Mouse (Mus musculus) forebrain, embryonic 14.5 days (tissue): ENCODE data around the gene Atp13a4. TPM values are rescaled to one million over a fixed set of nuclear protein-coding genes. Genes with fewer than 3 reads are reported as not detected.

ENCODE experiments used
- ATAC-seq: fragments of 200-750 bp; cut with Nextera tagmentation; 2 replicates; pipeline ENCODE4 v1.8.0; 2017; ENCODE audit warnings: mild to moderate bottlenecking, moderate library complexity
- DNase-seq: peaks from one replicate; pipeline ENCODE4 v3.0.0-alpha.2; 2015; ENCODE audit warnings: low spot score
- H3K27ac ChIP-seq: fragments of 300-500 bp; sonication (generic); 2 replicates; pipeline ENCODE4 v1.5.1; 2014; ENCODE audit warnings: low read depth, mild to moderate bottlenecking, control low read depth, low read length, moderate library complexity
- H3K27me3 ChIP-seq: fragments of 300-500 bp; sonication (generic); replicated peaks from 2 replicates; pipeline ENCODE4 v1.6.1; 2014; ENCODE audit warnings: low read length, control low read depth, mixed read lengths; ENCODE audit not compliant: control insufficient read depth, insufficient read depth
- H3K36me3 ChIP-seq: fragments of 300-500 bp; sonication (generic); 2 replicates; pipeline ENCODE4 v1.6.1; 2014; ENCODE audit warnings: low read length, control low read depth; ENCODE audit not compliant: control insufficient read depth, insufficient read depth
- H3K4me1 ChIP-seq: fragments of 300-500 bp; sonication (generic); 2 replicates; pipeline ENCODE4 v1.6.1; 2014; ENCODE audit warnings: antibody characterized with exemption, low read length, control low read depth; ENCODE audit not compliant: control insufficient read depth, insufficient read depth
- H3K4me2 ChIP-seq: fragments of 300-500 bp; sonication (generic); 2 replicates; pipeline ENCODE4 v1.6.1; 2014; ENCODE audit warnings: mild to moderate bottlenecking, control low read depth, low read length
- H3K4me3 ChIP-seq: fragments of 300-500 bp; sonication (generic); 2 replicates; pipeline ENCODE4 v1.5.1; 2014; ENCODE audit warnings: low read depth, low read length, control low read depth
- H3K9ac ChIP-seq: fragments of 300-500 bp; sonication (generic); 2 replicates; pipeline ENCODE4 v1.6.1; 2014; ENCODE audit warnings: mild to moderate bottlenecking, low read length, control low read depth, moderate library complexity
- H3K9me3 ChIP-seq: fragments of 300-500 bp; sonication (generic); replicated peaks from 2 replicates; pipeline ENCODE4 v1.6.1; 2016; ENCODE audit warnings: low read length, control low read depth, mixed read lengths; ENCODE audit not compliant: control insufficient read depth
- WGBS: fragments of 180-500 bp; shearing (Covaris S2); extraction: QIAGEN DNeasy Blood & Tissue Kit; methylation state at CpG from one replicate; pipeline ENCODE4 v1.1.7; 2014; 5-methylcytosine and 5-hydroxymethylcytosine counted together
- polyA plus RNA-seq: library from polyadenylated mRNA; unstranded; fragments of >200 nt; fragmentation: Nextera tagmentation; extraction: Ambion mirVana; gene quantifications from 2 replicates; pipeline ENCODE4 v1.2.1, GENCODE M21; 2014

Atp13a4 gene
- polyA plus RNA-seq, 1 experiment from 2014 or later = 0.43 TPM

DNA sequence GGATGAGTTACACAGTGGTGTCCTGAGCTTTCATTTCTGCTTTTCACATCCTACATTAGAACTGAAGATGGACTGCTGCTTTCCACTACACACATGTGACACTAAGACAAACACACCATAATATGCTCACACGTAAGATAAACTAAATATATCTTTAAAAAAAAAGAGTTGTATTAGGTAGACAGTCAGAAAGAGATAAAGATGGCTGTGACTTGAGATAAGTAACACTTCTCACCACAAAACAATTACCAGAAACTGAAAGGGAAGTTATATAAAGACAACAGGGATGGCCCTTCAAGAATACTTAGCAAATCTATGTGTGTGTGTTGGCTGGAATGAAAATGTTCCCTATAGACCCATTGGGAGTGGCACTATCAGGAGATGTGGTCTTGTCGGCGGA lies 34.8 kb downstream of the Atp13a4 start:
- no peaks in the 10 kb centered on the region for H3K27me3 ChIP-seq
- no peaks in the 10 kb centered on the region for H3K4me1 ChIP-seq
- H3K9me3 ChIP-seq = no peaks in the 10 kb centered on the region
- H3K4me2 ChIP-seq = no peak overlapping the region
- H3K9ac ChIP-seq = no peak overlapping the region
- WGBS = 91% methylated on average over 3 of the region's 3 CpGs
- ATAC-seq (no peak), DNase-seq (no peak)
- no peaks in the 10 kb centered on the region for H3K36me3 ChIP-seq
- H3K4me3 ChIP-seq = no peak overlapping the region
- H3K27ac ChIP-seq = no peak overlapping the region

DNA sequence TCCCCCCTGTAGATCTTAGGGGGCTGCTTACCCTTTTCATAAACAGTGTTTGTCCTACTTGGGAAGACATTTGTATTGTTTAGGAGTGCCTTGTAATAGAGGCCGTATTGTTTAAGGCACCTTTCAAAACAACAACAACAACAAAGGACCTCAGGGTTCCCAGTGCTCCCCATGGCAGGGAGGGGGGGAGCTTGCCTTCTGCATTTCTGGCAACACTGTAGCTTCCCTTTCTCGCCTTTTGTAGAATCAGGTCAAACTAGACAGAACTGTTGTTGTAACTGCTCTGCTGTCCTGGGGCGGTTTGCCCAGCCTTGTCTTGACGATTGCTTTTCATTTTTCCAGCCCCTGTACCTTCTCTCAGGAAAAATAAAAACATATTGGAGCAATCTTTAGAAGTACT lies 40.0 kb downstream of the Atp13a4 start:
- Histone ChIP-seq H3K36me3 (no peaks in the 10 kb centered on the region), H3K9ac (no peak overlapping the region), H3K4me1 (no peaks in the 10 kb centered on the region), H3K27me3 (no peaks in the 10 kb centered on the region), H3K9me3 (no peaks in the 10 kb centered on the region), H3K4me2 (no peak overlapping the region), H3K27ac (no peak overlapping the region), H3K4me3 (no peak overlapping the region)
- DNase-seq (no peak), ATAC-seq (no peak)
- 67% methylated on average over 4 of the region's 4 CpGs for WGBS

DNA sequence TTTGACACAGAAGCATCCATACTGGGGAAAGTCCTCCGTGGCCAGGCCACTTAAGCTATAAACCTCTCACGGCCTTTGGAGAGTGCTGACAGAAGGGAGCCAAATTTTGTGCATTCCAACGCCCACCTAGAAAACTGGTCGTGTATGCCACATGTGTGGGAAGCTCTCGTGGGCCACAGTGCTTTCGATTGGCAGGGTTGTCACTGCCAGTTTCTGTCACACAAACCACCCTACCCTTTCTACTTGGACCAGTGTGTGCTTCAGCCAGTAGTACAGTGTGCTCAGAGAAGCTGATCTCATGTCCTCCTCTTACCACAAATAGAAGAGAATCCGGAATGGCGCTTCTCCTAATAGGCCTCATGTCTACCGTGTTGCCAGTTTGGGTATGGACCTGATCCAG lies 40.5 kb downstream of the Atp13a4 start:
- no peak overlapping the region for H3K9ac ChIP-seq
- 82% methylated on average over 9 of the region's 9 CpGs for WGBS
- H3K27me3 ChIP-seq = no peaks in the 10 kb centered on the region
- H3K27ac ChIP-seq = no peak overlapping the region
- no peaks in the 10 kb centered on the region for H3K9me3 ChIP-seq
- DNase-seq (no peak), ATAC-seq (no peak)
- H3K4me2 ChIP-seq = no peak overlapping the region
- H3K36me3 ChIP-seq = no peaks in the 10 kb centered on the region
- H3K4me3 ChIP-seq = no peak overlapping the region
- no peaks in the 10 kb centered on the region for H3K4me1 ChIP-seq

DNA sequence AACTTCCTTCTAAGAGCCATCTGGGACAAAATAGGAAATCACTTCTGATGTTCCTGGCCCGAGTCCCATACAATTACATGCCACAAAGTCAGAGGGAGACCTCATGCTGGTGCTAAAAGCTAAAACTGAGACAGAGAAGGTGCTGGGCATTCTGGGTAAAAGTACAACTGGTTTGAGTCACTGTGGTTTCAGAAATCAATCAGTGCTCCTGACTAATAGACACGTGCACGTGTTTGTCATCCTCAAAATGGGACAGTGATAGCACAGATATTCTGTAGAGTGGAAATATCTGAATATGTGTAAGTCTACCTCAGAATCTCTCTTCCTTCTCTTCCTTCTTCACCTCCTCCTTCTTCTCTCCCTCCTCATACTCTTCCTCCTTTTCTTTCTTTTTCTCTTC lies 53.6 kb downstream of the Atp13a4 start:
- Histone ChIP-seq H3K4me2 (no peak overlapping the region), H3K36me3 (no peaks in the 10 kb centered on the region), H3K9me3 (no peaks in the 10 kb centered on the region), H3K27me3 (no peaks in the 10 kb centered on the region), H3K9ac (no peak overlapping the region), H3K4me3 (no peak overlapping the region), H3K4me1 (no peaks in the 10 kb centered on the region), H3K27ac (no peak overlapping the region)
- DNase-seq (no peak), ATAC-seq (no peak)
- 88% methylated on average over 3 of the region's 3 CpGs for WGBS

DNA sequence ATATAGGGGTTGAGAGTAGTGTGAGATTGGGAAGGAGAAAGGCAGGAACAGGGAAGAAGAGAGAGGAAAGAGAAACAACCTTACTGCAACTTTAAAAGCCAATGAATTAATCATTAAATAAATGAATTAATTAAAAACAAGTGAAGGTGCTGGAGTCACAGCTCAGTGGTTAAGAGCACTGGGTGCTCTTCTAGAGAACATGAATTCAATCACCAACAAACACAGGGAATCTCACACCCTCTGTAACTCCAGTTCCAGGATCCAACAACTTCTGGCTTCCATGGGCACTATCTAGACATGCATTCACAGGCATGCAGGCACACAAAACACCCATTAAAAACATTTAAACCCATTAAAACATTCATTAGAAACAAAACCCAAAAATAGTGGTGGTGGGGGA lies 63.2 kb downstream of the Atp13a4 start:
- ATAC-seq (no peak), DNase-seq (no peak)
- Histone ChIP-seq H3K27me3 (no peaks in the 10 kb centered on the region), H3K4me3 (no peak overlapping the region), H3K4me1 (no peaks in the 10 kb centered on the region), H3K9ac (no peak overlapping the region), H3K9me3 (no peaks in the 10 kb centered on the region), H3K27ac (no peak overlapping the region), H3K36me3 (no peaks in the 10 kb centered on the region), H3K4me2 (no peak overlapping the region)

DNA sequence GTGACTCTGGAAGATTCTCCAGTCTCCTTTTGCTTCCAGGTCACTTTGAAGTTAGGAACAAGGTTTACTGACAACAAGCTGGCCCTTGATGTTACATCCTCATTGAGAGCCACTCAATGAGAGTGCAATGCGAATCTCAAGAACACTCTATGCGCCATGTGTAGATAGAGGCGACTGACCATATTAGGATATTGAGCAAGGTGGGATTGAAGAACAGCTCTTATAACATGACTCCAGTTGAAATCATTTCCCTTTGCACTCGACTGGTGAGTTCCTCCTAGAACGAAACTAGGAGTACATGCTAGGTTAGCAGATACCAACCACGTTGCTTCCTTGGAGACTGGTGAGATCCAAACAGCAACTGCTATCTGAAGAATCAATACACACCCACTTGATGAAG lies 64.3 kb downstream of the Atp13a4 start:
- DNase-seq (no peak), ATAC-seq (no peak)
- Histone ChIP-seq H3K27ac (no peak overlapping the region), H3K36me3 (no peaks in the 10 kb centered on the region), H3K9ac (no peak overlapping the region), H3K9me3 (no peaks in the 10 kb centered on the region), H3K4me1 (no peaks in the 10 kb centered on the region), H3K4me3 (no peak overlapping the region), H3K4me2 (no peak overlapping the region), H3K27me3 (no peaks in the 10 kb centered on the region)
- WGBS = 89% methylated on average over 6 of the region's 6 CpGs

DNA sequence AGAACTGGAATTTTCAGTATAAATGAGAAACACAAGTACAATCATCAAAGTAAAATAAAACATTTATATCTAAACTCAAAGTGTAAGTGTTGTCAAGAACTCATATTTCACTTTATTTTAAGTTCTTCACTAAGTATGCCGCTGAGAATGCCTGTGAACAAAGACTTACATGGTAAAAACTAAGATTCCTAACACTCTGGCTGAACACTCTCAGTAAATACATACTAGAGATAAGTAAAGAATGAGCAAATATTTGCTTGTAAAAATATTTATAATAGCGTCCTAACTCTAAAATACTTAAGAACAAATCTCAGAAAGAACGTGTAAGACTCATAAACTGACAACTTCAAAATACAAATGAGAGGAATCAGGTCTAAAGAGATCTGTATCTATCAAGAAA lies 80.9 kb downstream of the Atp13a4 start:
- H3K27me3 ChIP-seq = no peaks in the 10 kb centered on the region
- DNase-seq = no peak
- no peak overlapping the region for H3K4me3 ChIP-seq
- no peak overlapping the region for H3K27ac ChIP-seq
- H3K4me1 ChIP-seq = no peaks in the 10 kb centered on the region
- H3K9me3 ChIP-seq = no peaks in the 10 kb centered on the region
- H3K4me2 ChIP-seq = no peak overlapping the region
- no peak overlapping the region for H3K9ac ChIP-seq
- no peak for ATAC-seq
- 82% methylated on average over 3 of the region's 3 CpGs for WGBS
- H3K36me3 ChIP-seq = no peaks in the 10 kb centered on the region

DNA sequence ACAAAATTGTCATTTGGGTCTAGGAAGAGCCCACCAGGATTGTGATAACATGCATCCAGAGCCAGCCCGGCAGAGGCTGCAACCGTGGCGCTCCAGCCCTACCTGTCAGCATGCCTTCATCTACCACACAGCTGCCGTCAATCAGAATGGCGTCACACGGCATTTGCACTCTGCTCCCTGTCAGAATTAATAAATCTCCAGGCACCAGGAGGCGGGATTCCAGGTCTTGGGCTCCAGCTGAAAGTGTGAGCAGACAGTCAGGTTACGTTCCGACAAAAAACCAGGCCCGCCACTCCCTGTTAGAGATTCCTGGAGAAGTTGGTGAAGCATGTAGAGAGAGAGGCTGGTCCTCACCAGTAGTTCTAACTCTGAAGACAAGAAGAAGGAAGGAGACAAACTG lies 85.3 kb downstream of the Atp13a4 start:
- H3K27ac ChIP-seq = no peak overlapping the region
- H3K36me3 ChIP-seq = no peaks in the 10 kb centered on the region
- no peak overlapping the region for H3K4me3 ChIP-seq
- H3K9ac ChIP-seq = no peak overlapping the region
- H3K9me3 ChIP-seq = no peaks in the 10 kb centered on the region
- H3K27me3 ChIP-seq = no peaks in the 10 kb centered on the region
- 92% methylated on average over 10 of the region's 10 CpGs for WGBS
- H3K4me1 ChIP-seq = no peaks in the 10 kb centered on the region
- no peak for DNase-seq
- H3K4me2 ChIP-seq = no peak overlapping the region
- ATAC-seq = no peak

DNA sequence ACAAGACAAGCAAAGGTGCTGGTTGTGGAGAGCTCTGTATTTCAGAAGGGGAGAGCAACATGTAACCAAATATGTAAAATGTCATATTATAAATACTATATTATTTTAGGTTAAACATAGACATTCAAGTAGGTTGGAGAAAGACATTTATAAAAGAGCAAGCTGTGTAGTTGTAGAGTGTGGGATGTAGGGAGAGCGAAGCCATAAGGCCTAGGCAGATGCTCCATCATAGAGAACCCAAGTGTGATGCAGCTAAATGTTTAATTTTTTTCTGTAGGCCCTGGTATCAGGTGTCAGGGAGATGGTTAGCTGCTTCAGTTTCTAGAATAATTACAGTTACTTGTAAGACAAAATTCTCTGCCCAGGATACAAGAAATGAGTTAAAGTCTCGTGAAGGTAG lies 87.8 kb downstream of the Atp13a4 start:
- H3K27me3 ChIP-seq = no peaks in the 10 kb centered on the region
- H3K4me1 ChIP-seq = no peaks in the 10 kb centered on the region
- no peak overlapping the region for H3K9ac ChIP-seq
- no peaks in the 10 kb centered on the region for H3K36me3 ChIP-seq
- no peak for ATAC-seq
- H3K4me2 ChIP-seq = no peak overlapping the region
- H3K4me3 ChIP-seq = no peak overlapping the region
- DNase-seq = no peak
- H3K27ac ChIP-seq = no peak overlapping the region
- WGBS = 89% methylated on average over 2 of the region's 2 CpGs
- H3K9me3 ChIP-seq = no peaks in the 10 kb centered on the region

DNA sequence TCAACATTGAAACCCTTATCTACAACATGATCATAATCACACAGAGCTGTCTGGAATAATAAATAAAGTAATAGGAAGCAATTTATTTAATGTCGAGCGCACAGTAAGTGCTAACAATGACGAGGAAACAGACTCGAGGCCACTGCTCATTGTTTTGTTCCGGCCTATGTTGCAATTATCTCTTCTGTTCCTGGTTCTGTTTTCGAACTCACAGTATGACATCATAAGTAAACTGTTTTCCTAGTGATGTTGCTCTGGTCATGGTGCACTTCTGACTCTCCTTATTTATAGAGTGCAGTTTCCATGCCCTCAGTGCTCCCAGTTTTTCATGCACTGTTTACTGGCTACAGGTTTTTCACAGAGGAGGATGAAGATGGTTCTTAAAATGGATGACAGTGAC lies 91.4 kb downstream of the Atp13a4 start:
- no peak for ATAC-seq
- no peak for DNase-seq
- Histone ChIP-seq H3K4me3 (no peak overlapping the region), H3K9me3 (no peaks in the 10 kb centered on the region), H3K27ac (no peak overlapping the region), H3K4me2 (no peak overlapping the region), H3K4me1 (no peaks in the 10 kb centered on the region), H3K27me3 (no peaks in the 10 kb centered on the region), H3K9ac (no peak overlapping the region), H3K36me3 (no peaks in the 10 kb centered on the region)
- 70% methylated on average over 6 of the region's 6 CpGs for WGBS
